Mouse (Mus musculus): ENCODE measurements around the gene Ifi203. TPM values are rescaled to one million over a fixed set of nuclear protein-coding genes. Genes with fewer than 3 reads are reported as not detected.
"Not testable (repeated sequence)": the region's sequence is repeated elsewhere in the genome, so short reads cannot be mapped to it uniquely, and the experiment has no call there.

Ifi203 gene
- polyA plus RNA-seq, 1 experiment from 2014 or later: 0.15 TPM

DNA sequence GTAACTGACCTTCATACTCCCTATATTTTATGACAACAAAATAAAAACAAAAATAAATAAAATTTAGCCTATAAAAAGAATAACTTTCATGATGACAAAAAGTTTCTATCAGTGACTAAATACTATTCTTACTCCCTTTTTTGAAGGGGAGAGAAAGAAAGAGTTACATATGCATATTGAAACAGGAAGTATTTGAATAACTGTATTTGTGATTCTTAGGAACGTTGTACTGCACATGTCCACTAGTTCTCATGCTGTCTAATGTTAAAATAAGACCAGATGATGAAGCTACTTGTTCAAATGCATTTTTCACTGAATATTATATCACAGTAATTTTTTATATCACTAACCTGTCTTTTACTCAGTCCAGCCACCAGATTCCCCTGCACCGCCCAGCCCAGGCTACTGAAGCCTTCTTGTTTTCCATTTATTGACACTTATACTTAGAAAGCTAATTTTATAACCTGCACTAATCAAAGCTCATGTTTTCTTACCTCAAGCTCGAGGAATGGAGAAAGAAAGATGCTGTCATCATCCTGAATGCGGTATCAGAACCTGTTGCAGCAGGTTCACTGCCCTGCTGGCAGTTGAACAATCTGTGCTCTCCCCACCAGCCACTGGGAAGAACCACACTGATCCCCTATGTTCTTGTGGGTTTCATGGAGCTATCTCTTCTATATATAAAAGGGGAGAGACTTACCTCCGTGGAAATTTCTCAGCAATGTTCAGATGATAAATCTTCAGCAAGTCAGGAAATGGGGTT lies 63.1 kb downstream of the Ifi203 start:
- H3K4me2 ChIP-seq (replicated peaks); H3K4me1 ChIP-seq (replicated peaks); H3K36me3 ChIP-seq; H3K27me3 ChIP-seq; ATAC-seq; H3K4me3 ChIP-seq (replicated peaks); H3K9me3 ChIP-seq; H3K9ac ChIP-seq (replicated peaks); H3K27ac ChIP-seq: not testable (repeated sequence)
- 84% methylated on average over 5 of the region's 5 CpGs for WGBS

DNA sequence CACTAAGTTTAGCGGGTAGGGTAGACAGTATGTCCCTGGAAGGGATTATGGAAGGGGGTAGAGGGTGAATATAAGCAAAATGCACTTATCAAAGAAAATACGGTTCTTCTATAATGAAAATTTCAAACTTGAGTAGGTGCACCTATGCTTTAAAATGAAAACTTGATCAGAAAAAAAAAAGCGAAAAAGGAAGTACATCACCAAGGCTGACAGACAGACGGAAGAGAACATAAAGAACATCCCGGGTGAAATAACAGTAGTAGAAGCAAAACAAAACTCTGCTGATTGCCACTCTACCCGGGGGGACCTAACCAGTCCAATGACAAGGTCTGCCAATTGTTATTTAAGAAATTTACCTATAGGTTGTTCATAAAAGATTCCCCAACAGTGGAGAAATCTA lies 64.2 kb downstream of the Ifi203 start:
- not testable (repeated sequence) for H3K9me3 ChIP-seq; H3K36me3 ChIP-seq; ATAC-seq; H3K4me3 ChIP-seq (replicated peaks); H3K4me2 ChIP-seq (replicated peaks); H3K27me3 ChIP-seq; H3K4me1 ChIP-seq (replicated peaks); H3K27ac ChIP-seq; H3K9ac ChIP-seq (replicated peaks)
- 89% methylated on average over 6 of the region's 6 CpGs for WGBS

GRCm38 (mm10) chr1:173877125-173877524 lies 65.3 kb downstream of the Ifi203 start:
- not testable (repeated sequence) for H3K27me3 ChIP-seq; H3K36me3 ChIP-seq; ATAC-seq; H3K9ac ChIP-seq (replicated peaks); H3K4me2 ChIP-seq (replicated peaks); H3K4me1 ChIP-seq (replicated peaks); H3K9me3 ChIP-seq; H3K4me3 ChIP-seq (replicated peaks); H3K27ac ChIP-seq
- WGBS: 89% methylated on average over 1 of the region's 1 CpGs

Other genes with a start within 250 kb of the Ifi203 start
- 0.23 and 0.51 TPM in 2 replicates for gene Ifi207, start 200.9 kb downstream of the Ifi203 start, polyA plus RNA-seq (2015; fragmentation: Nextera tagmentation; extraction: Ambion mirVana)
- 0.62 and 0.77 TPM in 2 replicates for gene Ifi204, start 175.7 kb downstream of the Ifi203 start, polyA plus RNA-seq (2015; fragmentation: Nextera tagmentation; extraction: Ambion mirVana)
- gene Ifi211, start 29.6 kb downstream of the Ifi203 start, polyA plus RNA-seq (2015; fragmentation: Nextera tagmentation; extraction: Ambion mirVana): 0.24 and 0.32 TPM in 2 replicates
- 0.48 and 0.99 TPM in 2 replicates for gene Mndal, start 181 bp downstream of the Ifi203 start, polyA plus RNA-seq (2015; fragmentation: Nextera tagmentation; extraction: Ambion mirVana)
- gene Ifi202b, start 40.1 kb upstream of the Ifi203 start, polyA plus RNA-seq (2015; fragmentation: Nextera tagmentation; extraction: Ambion mirVana): not detected in 2 replicates
- gene Ifi205, start 89.1 kb upstream of the Ifi203 start, polyA plus RNA-seq (2015; fragmentation: Nextera tagmentation; extraction: Ambion mirVana): not detected in 2 replicates
- gene Olfr433, start 98.0 kb upstream of the Ifi203 start, polyA plus RNA-seq (2015; fragmentation: Nextera tagmentation; extraction: Ambion mirVana): not detected in 2 replicates
- gene Olfr432, start 106.5 kb upstream of the Ifi203 start, polyA plus RNA-seq (2015; fragmentation: Nextera tagmentation; extraction: Ambion mirVana): not detected in 2 replicates
- not detected in 2 replicates for gene Olfr430, start 123.9 kb upstream of the Ifi203 start, polyA plus RNA-seq (2015; fragmentation: Nextera tagmentation; extraction: Ambion mirVana)
- not detected in 2 replicates for gene Olfr429, start 141.7 kb upstream of the Ifi203 start, polyA plus RNA-seq (2015; fragmentation: Nextera tagmentation; extraction: Ambion mirVana)
- not detected in 2 replicates for gene Olfr427, start 154.2 kb upstream of the Ifi203 start, polyA plus RNA-seq (2015; fragmentation: Nextera tagmentation; extraction: Ambion mirVana)
- gene Olfr231, start 178.5 kb upstream of the Ifi203 start, polyA plus RNA-seq (2015; fragmentation: Nextera tagmentation; extraction: Ambion mirVana): not detected in 2 replicates
- not detected in 2 replicates for gene Olfr424, start 188.8 kb upstream of the Ifi203 start, polyA plus RNA-seq (2015; fragmentation: Nextera tagmentation; extraction: Ambion mirVana)
- not detected in 2 replicates for gene Olfr420, start 213.0 kb upstream of the Ifi203 start, polyA plus RNA-seq (2015; fragmentation: Nextera tagmentation; extraction: Ambion mirVana)
- gene Spta1, start 230.1 kb upstream of the Ifi203 start, polyA plus RNA-seq (2015; fragmentation: Nextera tagmentation; extraction: Ambion mirVana): 0.12 TPM in 2 replicates